Mouse (Mus musculus): Measurements from ENCODE around the gene Mbtps1. TPM values are rescaled to one million over a fixed set of nuclear protein-coding genes. Genes with fewer than 3 reads are reported as not detected.

Mbtps1 gene
- total and polyA plus RNA-seq, 2 experiments from 2014 or later = 45.5 to 68.8 TPM

DNA sequence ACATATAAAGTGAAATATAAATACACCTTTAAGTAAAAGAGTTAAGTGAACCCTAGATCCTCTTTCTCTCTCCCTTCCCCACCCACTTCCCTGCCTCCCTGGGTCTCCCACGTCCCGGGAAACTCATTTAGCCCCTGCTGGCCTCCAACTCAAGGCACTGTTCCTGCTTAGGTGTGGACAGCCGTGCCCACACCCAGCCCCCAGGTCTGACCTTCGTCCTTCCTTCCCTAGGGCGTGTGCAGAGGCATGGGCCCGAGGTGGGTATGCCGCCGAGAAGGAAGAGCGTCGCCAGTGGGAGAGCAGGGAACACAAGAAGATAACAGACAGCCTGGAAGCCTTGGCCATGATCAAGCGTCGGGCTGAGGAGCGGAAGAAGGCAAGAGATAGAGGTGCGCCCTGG lies 31.8 kb upstream of the Mbtps1 start:
- WGBS = 86% methylated on average over 14 of the region's 14 CpGs
- H3K27me3 ChIP-seq (ENCODE audit: insufficient read depth, low read length) = no peaks in the 10 kb centered on the region
- H3K36me3 ChIP-seq (ENCODE audit: insufficient read depth, low read length) = no peaks in the 10 kb centered on the region
- H3K27ac ChIP-seq (ENCODE audit: low read depth, low read length) = no peak overlapping the region
- H3K4me2 ChIP-seq (ENCODE audit: low read depth, low read length, poor library complexity, severe bottlenecking) = no peak overlapping the region
- no peak for TF ChIP-seq CTCF (IDR thresholded peaks at IDR 0.05)
- ATAC-seq (ENCODE audit: low FRiP score) (no peak), DNase-seq (ENCODE audit: low spot score) (no peak)
- no peaks in the 10 kb centered on the region for H3K9me3 ChIP-seq (ENCODE audit: low read length)
- no peak overlapping the region for H3K9ac ChIP-seq (replicated peaks; ENCODE audit: low read length, poor library complexity, severe bottlenecking)
- H3K4me3 ChIP-seq (ENCODE audit: low read depth, low read length) = no peak overlapping the region
- no peaks in the 10 kb centered on the region for H3K4me1 ChIP-seq (ENCODE audit: insufficient read depth, low read length)

DNA sequence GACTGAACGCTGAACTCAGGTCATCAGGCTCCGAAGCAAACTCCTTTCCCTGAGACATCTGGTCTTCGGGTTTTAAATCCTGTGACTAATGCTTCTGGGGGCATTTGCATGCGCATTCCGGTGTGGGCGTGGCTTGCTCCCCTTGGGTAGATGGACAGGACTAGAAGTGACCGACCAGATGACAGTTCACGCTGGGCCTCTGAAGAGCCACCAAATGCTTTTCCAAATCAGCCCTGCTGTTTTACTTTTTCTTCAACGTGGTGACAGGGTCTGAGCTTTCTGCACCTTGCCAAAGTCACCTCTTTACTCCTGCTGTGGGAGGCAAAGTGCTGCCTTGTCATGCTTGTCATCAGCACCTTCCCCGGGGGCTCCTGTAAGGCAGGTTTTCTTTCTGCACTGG lies 30.3 kb upstream of the Mbtps1 start:
- 20% methylated on average over 10 of the region's 10 CpGs for WGBS
- no peak for ATAC-seq (ENCODE audit: low FRiP score)
- Histone ChIP-seq H3K9ac (replicated peaks; ENCODE audit: low read length, poor library complexity, severe bottlenecking) (no peak overlapping the region), H3K27me3 (ENCODE audit: insufficient read depth, low read length) (no peaks in the 10 kb centered on the region), H3K4me2 (ENCODE audit: low read depth, low read length, poor library complexity, severe bottlenecking) (no peak overlapping the region), H3K36me3 (ENCODE audit: insufficient read depth, low read length) (no peaks in the 10 kb centered on the region), H3K27ac (ENCODE audit: low read depth, low read length) (no peak overlapping the region), H3K9me3 (ENCODE audit: low read length) (no peaks in the 10 kb centered on the region), H3K4me3 (ENCODE audit: low read depth, low read length) (no peak overlapping the region), H3K4me1 (ENCODE audit: insufficient read depth, low read length) (no peaks in the 10 kb centered on the region)
- no peak for DNase-seq (ENCODE audit: low spot score)
- TF ChIP-seq CTCF (IDR thresholded peaks at IDR 0.05) = no peak

- TF ChIP-seq CTCF (IDR thresholded peaks at IDR 0.05) = peak; percentile 59
- DNase-seq (ENCODE audit: low spot score) (no peak), ATAC-seq (ENCODE audit: low FRiP score) (no peak)
- Histone ChIP-seq H3K9ac (replicated peaks; ENCODE audit: low read length, poor library complexity, severe bottlenecking) (no peak overlapping the region), H3K36me3 (ENCODE audit: insufficient read depth, low read length) (no peaks in the 10 kb centered on the region), H3K27ac (ENCODE audit: low read depth, low read length) (no peak overlapping the region), H3K4me1 (ENCODE audit: insufficient read depth, low read length) (no peaks in the 10 kb centered on the region), H3K9me3 (ENCODE audit: low read length) (no peaks in the 10 kb centered on the region), H3K4me3 (ENCODE audit: low read depth, low read length) (no peak overlapping the region), H3K27me3 (ENCODE audit: insufficient read depth, low read length) (no peaks in the 10 kb centered on the region), H3K4me2 (ENCODE audit: low read depth, low read length, poor library complexity, severe bottlenecking) (no peak overlapping the region)
- 60% methylated on average over 4 of the region's 4 CpGs for WGBS
Observed at GRCm38 (mm10) chr8:119588321-119588720, 29.8 kb upstream of the Mbtps1 start.

DNA sequence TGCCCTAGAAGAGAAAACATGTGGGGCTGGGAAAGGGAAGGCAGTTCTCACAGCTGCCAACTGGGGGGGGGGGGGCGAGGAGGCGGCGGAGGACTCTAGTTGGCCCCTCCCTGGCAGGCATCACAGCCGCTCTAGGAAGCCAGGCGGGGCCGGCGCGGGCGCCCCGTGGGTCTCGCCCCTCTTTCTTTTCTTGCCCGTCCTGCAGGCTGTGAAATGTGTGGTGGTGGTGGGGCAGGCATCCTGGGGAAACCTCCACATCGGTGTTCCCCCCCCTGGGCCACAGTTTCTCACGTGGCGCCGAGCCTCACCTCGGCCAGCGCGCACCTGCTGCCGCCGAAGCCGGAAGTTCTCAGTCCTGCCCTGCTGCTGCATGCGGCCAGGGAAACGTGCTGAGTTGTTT lies 27.4 kb upstream of the Mbtps1 start:
- peak overlapping the region; percentile 51 for H3K4me2 ChIP-seq (ENCODE audit: low read depth, low read length, poor library complexity, severe bottlenecking)
- no peaks in the 10 kb centered on the region for H3K9me3 ChIP-seq (ENCODE audit: low read length)
- H3K4me3 ChIP-seq (ENCODE audit: low read depth, low read length) = peak overlapping the region; percentile 26
- DNase-seq (ENCODE audit: low spot score) (no peak), ATAC-seq (ENCODE audit: low FRiP score) (no peak)
- TF ChIP-seq CTCF (IDR thresholded peaks at IDR 0.05) = no peak
- H3K9ac ChIP-seq (replicated peaks; ENCODE audit: low read length, poor library complexity, severe bottlenecking) = no peak overlapping the region; the same call in 1 of the 2 replicates
- H3K4me1 ChIP-seq (ENCODE audit: insufficient read depth, low read length) = no peaks in the 10 kb centered on the region
- no peaks in the 10 kb centered on the region for H3K36me3 ChIP-seq (ENCODE audit: insufficient read depth, low read length)
- 25% methylated on average over 22 of the region's 24 CpGs for WGBS
- H3K27me3 ChIP-seq (ENCODE audit: insufficient read depth, low read length) = no peaks in the 10 kb centered on the region
- no peak overlapping the region for H3K27ac ChIP-seq (ENCODE audit: low read depth, low read length)

GRCm38 (mm10) chr8:119580441-119581161 lies 22.1 kb upstream of the Mbtps1 start:
- Histone ChIP-seq H3K9me3 (ENCODE audit: low read length) (no peaks in the 10 kb centered on the region), H3K4me2 (ENCODE audit: low read depth, low read length, poor library complexity, severe bottlenecking) (no peak overlapping the region), H3K27ac (ENCODE audit: low read depth, low read length) (no peak overlapping the region), H3K27me3 (ENCODE audit: insufficient read depth, low read length) (no peaks in the 10 kb centered on the region), H3K4me3 (ENCODE audit: low read depth, low read length) (no peak overlapping the region), H3K36me3 (ENCODE audit: insufficient read depth, low read length) (no peaks in the 10 kb centered on the region), H3K4me1 (ENCODE audit: insufficient read depth, low read length) (no peaks in the 10 kb centered on the region), H3K9ac (replicated peaks; ENCODE audit: low read length, poor library complexity, severe bottlenecking) (no peak overlapping the region)
- DNase-seq (ENCODE audit: low spot score) = no peak
- TF ChIP-seq CTCF (IDR thresholded peaks at IDR 0.05) = no peak
- no peak for ATAC-seq (ENCODE audit: low FRiP score)
- 90% methylated on average over 5 of the region's 5 CpGs for WGBS

- H3K4me3 ChIP-seq (ENCODE audit: low read depth, low read length) = no peak overlapping the region
- H3K9me3 ChIP-seq (ENCODE audit: low read length) = no peaks in the 10 kb centered on the region
- TF ChIP-seq CTCF (IDR thresholded peaks at IDR 0.05) = no peak
- no peaks in the 10 kb centered on the region for H3K36me3 ChIP-seq (ENCODE audit: insufficient read depth, low read length)
- WGBS = 44% methylated on average over 13 of the region's 13 CpGs
- no peak overlapping the region for H3K9ac ChIP-seq (replicated peaks; ENCODE audit: low read length, poor library complexity, severe bottlenecking)
- ATAC-seq (ENCODE audit: low FRiP score) = no peak
- no peak overlapping the region for H3K4me2 ChIP-seq (ENCODE audit: low read depth, low read length, poor library complexity, severe bottlenecking)
- no peak for DNase-seq (ENCODE audit: low spot score)
- no peaks in the 10 kb centered on the region for H3K4me1 ChIP-seq (ENCODE audit: insufficient read depth, low read length)
- no peak overlapping the region for H3K27ac ChIP-seq (ENCODE audit: low read depth, low read length)
- no peaks in the 10 kb centered on the region for H3K27me3 ChIP-seq (ENCODE audit: insufficient read depth, low read length)
Observed at GRCm38 (mm10) chr8:119579096-119579495, 20.6 kb upstream of the Mbtps1 start.

Measured in midbrain, postnatal 0 days (tissue).